Mouse (Mus musculus): ENCODE results near the gene Pgs1.
A peak's percentile ranks its signal among the peaks of the same experiment; 100 is the strongest.

Pgs1 gene

DNA sequence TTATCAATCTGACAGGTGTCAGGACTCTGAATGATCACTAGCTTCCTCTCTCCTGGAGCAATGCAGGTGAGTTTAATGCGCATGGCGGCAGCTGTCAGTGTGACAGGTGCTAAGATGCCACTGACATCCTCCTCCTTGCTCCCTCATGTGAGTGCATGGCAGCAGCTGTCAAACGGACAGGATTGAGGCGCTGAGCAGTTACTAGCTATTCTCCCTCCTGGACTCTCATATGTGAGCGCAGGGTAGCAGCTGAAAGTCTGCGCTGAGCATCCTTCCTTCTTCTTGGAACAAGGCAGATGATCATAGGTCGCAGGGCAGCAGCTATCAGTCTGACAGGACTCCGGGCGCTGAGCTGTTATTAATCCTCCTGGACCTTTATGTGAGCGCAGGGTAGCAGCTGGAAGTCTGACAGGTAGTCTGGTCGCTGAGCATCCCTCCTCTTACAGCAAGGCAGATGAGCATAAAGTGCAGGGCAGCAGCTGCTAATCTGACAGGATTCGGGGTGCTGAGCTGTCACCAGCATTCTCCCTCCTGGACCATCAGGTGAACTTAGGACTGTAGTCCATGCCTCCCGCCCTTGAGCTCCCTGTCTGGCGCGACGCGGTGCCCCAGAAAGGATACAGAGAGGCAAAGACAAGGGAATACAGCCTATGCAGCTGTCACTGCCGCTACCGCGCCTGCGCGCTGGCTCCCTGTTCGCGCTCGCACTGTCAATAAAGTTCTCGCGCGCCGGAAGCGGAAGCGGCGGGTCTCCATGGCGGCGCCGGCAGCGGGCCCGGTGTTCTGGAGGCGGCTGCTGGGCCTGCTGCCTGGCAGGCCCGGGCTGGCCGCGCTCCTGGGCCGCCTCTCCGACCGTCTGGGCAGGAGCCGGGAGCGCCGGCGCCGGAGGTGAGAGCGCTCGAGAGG is at the start of gene Pgs1:
TSS of gene Pgs1 (plus strand) at position 167 of the 906 bp plus-strand sequence.
- peak; percentile 71 for DNase-seq (ENCODE audit: extremely low read depth, low read depth)

DNA sequence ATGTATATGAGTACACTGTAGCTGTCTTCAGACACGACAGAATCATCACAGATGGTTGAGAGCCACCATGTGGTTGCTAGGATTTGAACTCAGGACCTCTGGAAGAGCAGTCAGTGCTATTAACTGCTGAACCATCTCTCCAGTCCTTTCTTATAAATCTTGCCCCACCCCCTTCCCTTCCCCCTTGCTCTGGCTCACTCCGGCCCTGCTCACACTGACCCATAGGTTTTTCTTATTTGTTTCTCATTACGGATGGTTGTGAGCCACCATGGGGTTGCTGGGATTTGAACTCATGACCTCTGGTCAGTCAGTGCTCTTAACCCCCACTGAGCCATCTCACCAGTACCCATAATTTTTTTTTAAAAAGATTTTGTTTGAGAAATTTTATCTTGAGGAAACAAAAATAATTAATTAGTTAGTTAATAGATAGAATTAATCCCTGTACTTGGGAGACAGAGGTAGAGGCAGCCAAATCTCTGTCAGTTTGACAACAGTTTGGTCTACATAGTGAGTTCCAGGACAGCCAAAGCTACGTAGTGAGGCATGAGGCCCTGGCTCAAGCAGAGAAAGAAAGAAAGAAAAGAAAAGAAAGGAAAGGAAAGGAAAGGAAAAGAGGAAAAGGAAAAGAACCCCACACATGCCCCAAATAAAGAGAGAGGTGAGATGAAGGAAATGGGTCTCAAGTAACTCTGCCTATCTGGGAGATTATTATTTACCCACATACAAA is 46.9 kb upstream of the Pgs1 start:
- no peak for DNase-seq (ENCODE audit: extremely low read depth, low read depth)

DNA sequence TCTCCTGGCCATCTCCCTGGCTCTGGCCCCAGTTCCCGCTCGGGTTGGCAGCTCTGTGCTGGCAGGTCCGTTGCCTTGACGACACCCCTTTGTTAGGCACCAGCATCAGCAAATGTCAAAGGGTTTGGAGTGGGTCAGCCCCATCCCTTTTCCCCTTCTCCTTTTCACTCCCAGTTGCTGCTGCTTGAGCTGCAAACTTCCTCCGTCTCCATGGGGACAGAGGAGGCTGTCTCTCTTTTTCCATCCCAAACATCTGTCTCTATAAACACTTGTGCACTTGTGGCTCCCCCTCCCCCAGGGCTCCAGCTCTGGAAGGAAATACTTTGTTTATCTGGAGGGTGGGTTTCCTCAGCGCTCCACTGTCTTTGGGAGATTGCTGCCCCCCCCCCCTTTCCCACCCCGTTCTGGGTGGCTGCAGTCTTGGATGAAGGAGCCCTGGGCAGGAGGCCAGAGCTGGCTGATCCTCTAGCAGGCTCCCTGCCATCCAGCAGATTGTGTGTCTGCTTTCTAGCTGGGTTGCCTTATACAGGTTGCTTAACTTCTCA is 46.3 kb upstream of the Pgs1 start:
- no peak for DNase-seq (ENCODE audit: extremely low read depth, low read depth)

DNA sequence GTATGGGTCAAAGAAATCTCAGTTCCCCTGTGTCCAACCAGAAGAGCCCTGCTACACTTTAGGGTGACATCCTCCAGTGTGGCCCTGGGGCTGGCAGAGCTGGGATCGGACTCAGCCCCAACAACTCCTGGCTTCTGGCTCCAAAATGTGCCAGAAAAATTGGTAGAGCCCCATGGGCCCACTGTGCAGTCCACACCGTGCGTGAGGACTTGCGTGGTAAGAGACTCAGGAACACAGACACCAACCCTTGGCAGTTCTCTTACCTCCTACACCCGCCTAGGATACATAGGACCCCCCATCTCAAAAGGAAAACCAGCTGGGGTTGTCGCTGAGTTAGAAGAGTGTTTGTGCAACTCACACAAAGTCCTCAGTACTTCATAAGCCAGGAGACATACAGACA is 45.2 kb upstream of the Pgs1 start:
- DNase-seq (ENCODE audit: extremely low read depth, low read depth): no peak

DNA sequence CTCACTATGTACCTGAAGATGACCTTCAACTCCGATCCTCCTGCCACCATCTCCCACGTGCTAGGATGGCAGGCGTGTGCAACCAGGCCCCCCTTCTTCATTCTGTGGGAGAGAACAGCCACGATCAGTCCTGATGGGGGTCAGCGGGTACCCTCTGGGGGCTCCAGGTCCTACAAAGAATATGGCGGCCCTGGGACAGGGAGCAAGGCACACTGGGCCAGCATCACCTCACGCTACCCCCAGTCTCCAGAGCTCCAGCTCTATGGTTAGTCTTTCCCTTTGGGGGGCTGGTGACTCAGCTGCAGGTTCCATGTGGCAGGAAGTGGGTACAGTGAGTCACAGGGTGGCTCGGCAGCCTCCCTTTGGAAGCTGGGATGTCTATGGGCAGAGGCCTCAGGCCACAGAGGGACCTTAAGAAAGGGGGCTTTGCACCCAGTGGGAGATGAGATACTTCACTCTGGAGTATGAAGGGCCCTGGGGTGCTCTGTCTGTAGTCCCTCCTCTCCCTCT is 44.7 kb upstream of the Pgs1 start:
- no peak for DNase-seq (ENCODE audit: extremely low read depth, low read depth)

DNA sequence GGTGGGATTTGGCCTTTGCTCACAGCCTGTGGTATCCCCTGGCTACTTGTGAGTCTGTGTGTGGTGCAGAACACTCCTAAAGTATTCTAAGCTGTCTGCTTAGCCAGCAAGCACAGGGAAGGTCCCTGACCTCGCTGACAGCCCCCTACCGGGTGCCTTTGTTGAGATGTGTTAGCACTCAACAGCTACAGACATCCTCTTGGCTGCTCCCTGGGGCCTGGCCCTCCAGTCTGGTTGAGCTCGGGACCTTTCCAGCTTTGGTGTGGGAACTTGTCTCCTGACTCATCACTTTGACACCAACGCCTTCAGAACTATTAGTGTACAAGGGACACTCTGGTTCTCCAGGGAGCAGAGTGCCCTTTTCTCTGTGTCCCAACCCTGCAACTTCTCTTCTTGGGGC is 44.2 kb upstream of the Pgs1 start:
- no peak for DNase-seq (ENCODE audit: extremely low read depth, low read depth)

DNA sequence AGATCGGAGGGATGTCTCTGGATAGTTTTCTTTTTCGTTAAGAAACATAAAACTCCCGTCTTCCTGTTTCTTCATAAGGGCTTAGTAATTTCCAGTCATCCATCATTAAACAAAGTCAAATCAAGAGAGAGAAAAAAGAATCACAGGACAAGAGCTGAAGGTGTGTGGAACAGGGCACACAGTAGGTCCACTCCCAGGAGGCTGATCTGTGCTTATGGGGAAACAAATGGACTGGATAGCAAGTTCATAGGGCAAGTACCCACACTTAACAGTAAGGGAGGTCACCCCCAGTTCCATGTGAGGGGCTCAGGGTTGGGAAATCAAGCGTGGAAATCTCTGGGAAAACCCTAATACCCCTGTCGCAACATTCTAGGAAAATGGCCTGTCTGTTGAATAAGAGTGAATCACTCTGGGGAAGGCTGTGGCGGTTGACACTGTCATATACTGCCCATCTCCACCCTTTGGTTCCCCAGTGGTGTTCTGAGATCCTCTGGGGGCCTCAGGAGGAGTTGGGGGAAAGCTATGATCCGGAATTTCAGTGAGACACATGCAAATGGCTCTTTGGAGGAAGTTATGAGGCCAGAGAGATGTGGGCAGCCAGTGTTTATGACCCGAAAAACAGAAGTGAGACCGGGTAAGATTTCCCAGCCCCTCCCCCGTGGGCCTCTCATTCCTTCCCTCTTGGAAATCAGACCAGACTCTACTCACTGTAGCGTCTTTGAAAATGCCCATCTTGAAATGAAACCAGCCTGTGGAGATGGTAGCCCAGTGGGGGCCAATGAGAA is 39.7 kb upstream of the Pgs1 start:
- DNase-seq (ENCODE audit: extremely low read depth, low read depth): no peak

DNA sequence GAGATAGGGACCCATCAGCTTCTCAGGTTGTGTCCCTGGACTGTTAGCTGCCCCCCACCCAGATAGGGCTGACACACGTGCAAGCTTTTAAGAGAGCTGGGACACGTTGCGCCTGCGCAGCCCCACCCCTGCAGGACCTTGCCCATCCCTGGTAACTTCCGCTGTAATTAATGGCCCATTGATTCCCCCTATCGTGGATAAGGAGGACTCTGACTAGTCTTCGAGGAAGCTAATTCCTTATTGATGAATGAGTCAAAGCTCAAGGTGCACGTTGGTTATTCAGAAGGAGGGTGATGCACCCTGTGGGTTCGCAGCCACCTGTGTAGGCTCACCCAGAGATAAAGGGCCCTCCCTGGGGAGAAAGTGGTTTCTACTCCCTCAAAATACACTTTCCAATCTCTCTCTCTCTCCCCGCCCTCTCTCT is 39.1 kb upstream of the Pgs1 start:
- no peak for DNase-seq (ENCODE audit: extremely low read depth, low read depth)

DNA sequence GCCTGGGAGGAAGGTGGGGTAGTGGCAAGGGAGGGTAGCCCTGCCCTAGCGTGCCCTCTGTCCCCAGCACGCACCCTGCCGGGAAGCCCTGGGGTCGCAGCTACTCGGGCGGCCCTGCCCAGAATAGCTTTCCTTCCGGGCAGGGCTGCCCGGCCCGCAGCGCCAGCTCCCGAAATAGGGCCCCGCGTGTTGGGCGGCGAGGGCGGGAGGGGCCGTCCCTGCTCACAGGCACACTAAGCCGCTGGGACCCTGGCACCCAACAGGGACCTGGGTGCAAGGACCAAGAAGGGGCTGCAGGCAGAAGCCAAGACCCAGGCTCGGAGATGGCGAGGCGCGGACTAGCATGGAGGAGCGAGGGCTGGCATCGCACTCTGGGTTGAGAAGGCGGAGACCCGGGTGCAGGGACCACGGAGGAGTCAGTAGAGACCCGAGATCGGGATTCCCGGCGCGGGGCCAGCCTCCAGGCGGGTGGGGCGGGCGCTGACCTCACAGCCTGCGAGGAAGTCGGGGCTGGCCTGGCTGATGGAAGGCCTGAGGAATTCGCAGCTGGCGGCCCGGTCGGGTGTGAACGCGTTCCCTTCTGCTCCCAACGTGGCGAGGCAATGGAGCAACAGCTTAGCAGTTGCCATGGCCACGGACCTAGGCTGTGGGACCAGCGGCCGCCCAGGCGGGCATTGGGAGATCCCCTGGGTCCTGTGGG is 36.5 kb upstream of the Pgs1 start:
- no peak for DNase-seq (ENCODE audit: extremely low read depth, low read depth)

DNA sequence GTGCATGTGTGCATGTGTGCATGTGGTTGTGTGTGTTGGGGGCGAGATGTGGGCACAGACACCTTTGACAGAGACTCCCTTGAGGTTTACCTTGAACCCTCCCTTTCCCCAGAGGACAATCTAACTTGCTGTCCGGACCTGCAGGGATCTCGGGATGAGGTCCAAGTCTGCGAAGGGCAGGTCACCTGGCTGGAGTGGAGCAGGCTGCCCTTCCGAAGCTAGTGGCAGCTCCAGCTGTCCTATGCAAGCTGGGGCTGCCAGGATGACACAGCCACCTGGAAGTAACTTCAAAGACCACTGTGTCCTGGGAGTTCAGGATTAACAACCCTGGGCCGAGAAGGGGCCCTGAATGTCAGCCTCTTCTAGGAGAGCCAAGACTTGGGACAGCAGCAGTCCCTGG is 34.7 kb upstream of the Pgs1 start:
- no peak for DNase-seq (ENCODE audit: extremely low read depth, low read depth)

DNA sequence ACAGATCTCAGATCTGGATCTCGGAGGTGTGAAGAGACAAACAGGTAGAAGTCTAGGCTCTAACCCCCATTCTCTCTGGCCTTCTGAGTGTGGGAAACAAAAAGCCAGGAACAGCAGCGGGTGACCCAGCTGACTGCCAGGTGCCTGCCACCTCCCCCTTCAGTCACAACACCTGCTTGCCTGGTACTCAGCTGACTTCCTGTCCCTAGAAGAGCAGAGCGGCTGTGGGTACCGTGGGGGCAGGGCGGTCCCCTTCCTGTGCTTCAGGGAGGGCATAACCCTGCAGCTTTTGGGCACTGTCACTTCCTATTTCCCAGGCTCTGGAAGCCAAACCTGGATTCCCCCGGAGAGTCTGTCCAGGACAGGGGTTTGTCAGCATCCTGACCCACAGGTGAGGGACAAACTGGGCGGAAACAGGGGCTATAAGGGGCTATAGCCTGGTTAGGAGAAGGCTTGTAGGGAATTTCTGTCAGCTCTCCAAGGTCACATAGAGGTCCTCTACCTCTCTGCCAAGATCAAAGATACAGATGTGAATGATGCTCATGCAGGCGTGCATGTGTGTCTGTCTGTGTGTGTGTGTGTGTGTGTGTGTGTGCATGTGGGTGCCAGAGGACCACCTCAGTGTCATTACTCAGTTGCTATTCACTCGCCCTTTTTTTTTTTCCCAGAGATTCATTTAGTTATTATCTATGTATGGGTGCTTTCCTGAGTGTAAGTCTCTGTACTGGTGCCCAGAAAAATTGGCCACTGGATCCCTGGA is 33.7 kb upstream of the Pgs1 start:
- no peak for DNase-seq (ENCODE audit: extremely low read depth, low read depth)

DNA sequence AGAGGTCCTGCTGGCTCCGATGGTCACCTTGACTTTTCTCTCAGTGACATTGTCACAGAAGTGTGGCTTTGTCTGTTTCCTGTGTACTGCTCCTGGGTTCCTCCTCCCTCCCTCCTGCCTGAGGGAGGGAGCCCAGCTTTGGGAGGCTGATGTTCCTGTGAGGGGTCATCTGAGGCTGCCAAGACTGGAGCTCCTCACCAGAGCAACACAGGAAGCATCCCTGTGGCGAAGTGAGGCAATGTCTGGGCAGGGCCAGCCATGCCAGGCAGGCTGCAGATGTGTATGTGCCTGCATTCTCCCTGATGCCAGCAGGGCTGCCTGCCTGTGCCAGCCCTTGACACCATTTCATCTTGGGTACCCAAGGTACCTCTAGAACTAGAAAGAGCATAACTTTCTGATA is 32.0 kb upstream of the Pgs1 start:
- no peak for DNase-seq (ENCODE audit: extremely low read depth, low read depth)

DNA sequence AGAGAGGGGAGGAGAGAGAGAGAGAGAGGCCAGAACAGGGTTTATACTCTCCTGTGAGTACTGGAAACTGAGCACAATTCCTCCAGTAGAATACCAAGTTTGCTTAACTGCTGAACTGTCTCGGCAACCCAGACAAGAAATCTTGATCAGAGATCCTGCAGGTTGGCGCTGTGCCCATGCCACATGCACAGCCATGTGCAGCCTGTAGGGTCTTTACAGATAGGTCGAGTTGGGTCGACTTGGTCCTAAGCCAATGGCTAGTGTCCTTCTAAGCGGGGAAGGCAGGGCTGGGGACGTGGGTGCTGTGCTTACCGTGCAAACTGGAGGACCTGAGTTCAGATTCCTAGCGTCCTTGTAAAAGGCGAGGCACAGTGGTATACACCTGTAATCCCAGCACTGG is 31.3 kb upstream of the Pgs1 start:
- no peak for DNase-seq (ENCODE audit: extremely low read depth, low read depth)

DNA sequence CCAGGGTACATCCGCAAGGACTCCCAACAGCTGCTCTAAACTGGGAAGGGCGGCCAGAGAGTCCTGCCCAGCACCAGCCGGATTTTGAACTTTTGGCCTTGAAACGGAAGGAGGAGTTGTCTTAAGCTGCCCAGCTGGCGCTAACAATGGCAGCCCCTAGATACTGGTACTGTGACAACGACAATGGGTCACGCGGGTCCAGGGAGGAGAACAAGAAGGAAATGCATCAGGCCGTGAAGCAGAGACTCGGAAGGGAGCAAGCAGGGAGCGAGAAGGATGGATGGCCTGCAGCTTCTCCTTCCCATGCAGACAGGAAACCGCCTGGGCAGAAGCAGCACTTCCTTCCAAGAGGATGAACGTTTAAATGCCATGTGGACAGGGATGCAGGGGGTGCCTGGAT is 30.5 kb upstream of the Pgs1 start:
- DNase-seq (ENCODE audit: extremely low read depth, low read depth): no peak

DNA sequence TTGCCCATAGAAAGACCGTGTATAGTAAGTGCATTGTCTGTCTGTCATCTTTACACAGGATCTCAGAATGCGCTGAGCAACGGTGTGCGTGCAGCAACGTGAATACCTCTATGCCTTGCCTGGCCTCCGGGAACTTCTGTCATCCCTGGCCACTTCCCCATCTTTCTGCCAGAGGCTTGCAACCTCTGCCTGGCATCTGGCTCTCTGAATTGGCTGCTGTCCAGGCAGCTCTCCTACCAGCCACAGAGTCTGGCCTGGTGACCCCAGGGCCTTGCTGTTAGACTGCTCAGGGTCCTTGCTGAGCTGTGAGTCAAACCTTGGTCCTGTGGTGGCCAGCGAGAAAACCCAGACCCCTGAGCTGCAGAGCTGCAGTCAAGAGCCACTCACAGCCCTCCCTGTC is 27.9 kb upstream of the Pgs1 start:
- no peak for DNase-seq (ENCODE audit: extremely low read depth, low read depth)

DNA sequence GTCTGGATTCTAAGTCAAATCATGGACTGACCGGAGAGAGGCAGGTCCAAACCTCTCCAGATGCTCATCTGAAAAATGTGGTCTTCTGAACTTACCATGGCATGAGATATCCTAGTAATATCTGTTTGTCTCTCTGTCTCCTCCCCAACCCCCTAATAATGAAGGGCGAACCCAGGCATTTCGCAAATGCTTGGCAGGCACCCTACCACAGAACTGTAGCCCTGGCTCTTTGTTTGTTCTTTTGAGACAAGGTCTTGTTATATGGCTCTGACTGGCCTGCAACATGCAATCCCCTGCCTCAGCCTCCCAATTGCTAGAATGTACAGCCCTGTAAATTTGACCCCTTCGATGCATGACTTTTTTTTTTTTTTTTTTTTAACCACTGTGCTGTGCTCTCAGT is 26.9 kb upstream of the Pgs1 start:
- no peak for DNase-seq (ENCODE audit: extremely low read depth, low read depth)

DNA sequence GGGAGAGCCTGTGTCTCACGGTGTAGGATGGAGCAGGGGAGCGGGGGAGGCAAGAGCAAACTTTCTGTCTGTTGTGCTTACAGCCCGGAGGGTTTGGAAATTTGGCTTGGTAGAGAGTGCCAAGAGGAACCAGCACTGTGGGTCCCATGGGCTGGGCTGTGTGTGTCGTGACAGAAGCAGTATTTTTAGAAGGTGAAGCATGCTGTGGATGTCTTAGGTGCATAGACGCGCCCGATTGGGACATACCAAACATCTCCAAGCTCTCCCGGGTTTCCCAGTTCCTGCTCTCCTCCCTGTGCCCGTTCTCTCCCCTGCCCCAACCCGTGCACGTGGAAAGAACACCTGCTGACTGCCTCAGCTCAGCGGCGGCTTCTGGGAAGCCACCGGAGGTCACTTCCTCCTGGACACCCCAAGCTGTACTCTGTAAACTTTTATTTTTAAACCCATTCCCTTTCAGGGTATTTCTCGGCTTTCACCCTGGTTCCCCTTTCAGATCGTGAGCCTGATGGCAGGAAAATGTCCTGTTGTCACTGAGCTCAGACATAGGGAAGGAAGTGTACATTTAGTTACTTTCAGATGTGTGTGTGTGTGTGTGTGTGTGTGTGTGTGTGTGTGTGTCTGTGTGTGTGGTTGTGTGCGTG is 26.2 kb upstream of the Pgs1 start:
- no peak for DNase-seq (ENCODE audit: extremely low read depth, low read depth)

DNA sequence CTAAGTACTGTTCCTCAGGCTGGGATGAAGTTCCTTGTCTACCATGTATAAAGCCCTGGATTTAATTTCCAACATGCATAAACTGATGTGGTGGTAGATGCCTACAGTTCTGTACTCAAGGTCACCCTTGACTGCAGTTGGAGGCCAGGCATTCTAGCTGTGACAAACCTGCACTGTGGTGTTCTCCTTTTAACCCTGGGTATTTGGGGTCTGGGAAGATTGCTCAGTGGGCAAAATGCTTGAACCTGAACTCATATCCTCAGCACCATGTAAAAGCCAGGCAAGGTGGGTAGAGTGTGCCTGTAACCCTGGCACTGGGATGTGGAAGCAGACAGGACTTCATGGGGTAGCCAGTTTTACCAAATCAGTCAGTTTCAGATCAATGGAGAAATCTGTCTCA is 25.5 kb upstream of the Pgs1 start:
- DNase-seq (ENCODE audit: extremely low read depth, low read depth): no peak

DNA sequence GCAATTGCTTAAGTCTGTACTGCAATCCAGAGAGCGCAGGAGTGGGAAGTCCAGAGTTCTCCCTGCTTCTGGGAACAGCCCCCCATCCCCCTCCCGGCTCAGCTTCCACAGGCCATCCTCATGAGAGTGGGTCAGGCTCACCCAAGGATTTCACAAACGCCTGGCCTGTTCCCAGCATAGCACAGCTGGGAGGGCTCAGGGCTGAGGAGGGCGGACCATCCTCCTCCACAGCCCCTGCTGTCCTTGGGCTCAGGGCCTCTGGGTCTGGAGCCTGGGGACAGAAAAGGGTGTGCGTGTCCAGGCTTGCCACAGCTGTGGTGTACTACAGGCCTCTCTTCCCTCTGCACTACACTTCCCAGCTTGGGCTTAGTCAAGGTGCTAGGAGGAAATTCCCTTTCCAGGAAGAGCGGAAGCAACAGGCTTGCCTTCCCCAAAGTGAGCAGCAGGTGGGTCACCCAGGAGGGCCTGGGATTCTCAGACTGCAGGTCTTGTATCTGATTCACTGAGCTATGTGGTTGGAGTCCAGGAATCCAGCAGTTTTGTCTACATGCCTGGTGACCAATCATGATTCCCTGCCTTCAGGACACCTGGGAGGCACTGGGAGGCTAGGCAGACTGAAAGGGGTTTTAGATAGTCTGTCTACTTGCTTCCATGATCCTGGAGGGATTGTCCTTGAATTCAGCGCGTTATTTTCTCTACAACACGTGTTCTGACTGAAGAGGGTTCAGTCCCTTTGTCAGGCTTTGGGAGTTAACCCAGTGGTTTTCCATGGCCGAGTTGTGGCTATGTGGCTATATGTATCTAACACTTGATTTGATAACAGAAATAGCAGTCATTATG is 23.6 kb upstream of the Pgs1 start:
- DNase-seq (ENCODE audit: extremely low read depth, low read depth): no peak

All from MEL-GATA-1-ER (cell line).